In the genomic region with DNA sequence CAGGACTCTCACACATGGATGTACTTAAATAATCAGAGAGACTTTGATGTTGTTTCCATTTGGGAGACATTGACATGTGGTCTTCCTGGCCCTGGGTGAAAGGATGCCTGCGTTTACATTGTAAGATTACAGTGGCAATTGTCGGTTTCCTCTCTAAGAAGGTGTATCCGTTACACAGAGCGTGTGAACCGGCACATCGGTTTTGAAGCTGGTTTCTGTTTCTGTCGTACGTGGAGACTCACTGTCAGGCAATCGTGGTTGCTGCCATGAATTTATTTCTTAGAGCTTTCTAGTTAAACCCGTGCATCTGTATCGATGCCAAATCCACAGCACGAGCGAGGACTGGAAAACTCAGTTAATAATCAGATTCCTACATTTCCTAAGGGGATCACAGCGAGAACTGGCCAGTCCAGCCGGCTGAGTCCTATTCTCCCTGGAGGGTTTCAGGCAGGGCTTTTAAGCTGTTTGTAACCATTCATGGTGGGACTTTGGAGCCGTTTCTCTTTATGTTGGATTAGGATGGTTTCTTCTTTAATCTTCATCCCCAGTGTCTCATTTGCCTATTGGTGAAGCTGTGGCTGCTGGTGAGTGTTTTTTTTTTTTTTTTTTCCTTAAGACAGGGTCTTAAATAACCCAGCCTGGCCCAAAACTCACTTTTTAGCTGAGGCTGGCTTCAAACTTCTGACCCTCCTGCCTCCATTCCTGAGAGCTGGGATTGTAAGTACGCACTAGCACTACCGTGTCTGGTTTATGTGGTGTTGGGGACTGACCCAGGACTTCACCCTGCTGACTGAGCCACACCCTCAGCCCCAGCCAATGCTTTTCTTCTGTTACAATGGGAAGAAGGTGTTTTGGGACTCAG, we compare ENCODE assay signal across 8 mouse cellular contexts. TPM values are rescaled to one million over a fixed set of nuclear protein-coding genes. Genes with fewer than 3 reads are reported as not detected.
DNase-seq lines count a peak whose midpoint lies in the region; ATAC-seq and TF ChIP-seq lines count a peak whose summit lies in the region.

No protein-coding gene starts in this region.

- H3K4me3 ChIP-seq in hindbrain, embryonic 14.5 days (replicated peaks; ENCODE audit: low read length): no peak overlapping the region
- H3K4me3 ChIP-seq in hindbrain, embryonic 12.5 days: no peak overlapping the region
- H3K4me3 ChIP-seq in intestine, postnatal 0 days (ENCODE audit: low read depth, low read length): no peak overlapping the region

- TF ChIP-seq CTCF in intestine, postnatal 0 days (IDR thresholded peaks at IDR 0.05; ENCODE audit: low read depth): no peak

- DNase-seq in hindbrain, embryonic 14.5 days (ENCODE audit: low spot score): no peak
- DNase-seq in MN1 (ENCODE audit: low spot score): peak; percentile 38
- no peak for DNase-seq in testis, postnatal 10 days (ENCODE audit: low spot score)
- no peak for DNase-seq in layer of hippocampus, postnatal 10 days (ENCODE audit: low spot score in 2 of 2)
- no peak for DNase-seq in cerebellum, postnatal 14 days

- H3K4me2 ChIP-seq in hindbrain, embryonic 14.5 days (replicated peaks): peak overlapping the region; percentile 13; the same call in 1 of the 2 replicates
- no peak overlapping the region for H3K4me2 ChIP-seq in hindbrain, embryonic 12.5 days (replicated peaks)
- H3K4me2 ChIP-seq in intestine, postnatal 0 days (replicated peaks; ENCODE audit: low read depth): peak overlapping the region; percentile 41

- WGBS in hindbrain, embryonic 14.5 days: 76% methylated on average over 18 of the region's 18 CpGs
- WGBS in hindbrain, embryonic 12.5 days: 69% methylated on average over 18 of the region's 18 CpGs
- WGBS in intestine, postnatal 0 days: 52% methylated on average over 18 of the region's 18 CpGs

- 0 out of 2 replicates have a peak, but pooled peaks cover 4% of the 10 kb centered on the region for H3K4me1 ChIP-seq in hindbrain, embryonic 14.5 days (replicated peaks; ENCODE audit: control insufficient read depth, insufficient read depth, low read length)
- peaks cover 8% of the 10 kb centered on the region; the same call in 1 of the 2 replicates for H3K4me1 ChIP-seq in hindbrain, embryonic 12.5 days
- H3K4me1 ChIP-seq in intestine, postnatal 0 days (replicated peaks; ENCODE audit: control insufficient read depth, insufficient read depth, low read length): no peaks in the 10 kb centered on the region

- no peak for ATAC-seq in hindbrain, embryonic 14.5 days (ENCODE audit: low FRiP score)
- ATAC-seq in hindbrain, embryonic 12.5 days (ENCODE audit: low FRiP score): no peak
- no peak for ATAC-seq in intestine, postnatal 0 days
- ATAC-seq in neutrophil, adult 5-6 weeks (ENCODE audit: extremely low read depth, insufficient number of reproducible peaks, low FRiP score, poor library complexity, severe bottlenecking): peak; percentile 36; the same call in 1 of the 2 replicates

- no peak overlapping the region for H3K27ac ChIP-seq in hindbrain, embryonic 14.5 days
- no peak overlapping the region for H3K27ac ChIP-seq in hindbrain, embryonic 12.5 days
- no peak overlapping the region for H3K27ac ChIP-seq in intestine, postnatal 0 days (ENCODE audit: low read depth, low read length)

- no peaks in the 10 kb centered on the region for H3K36me3 ChIP-seq in hindbrain, embryonic 14.5 days (replicated peaks; ENCODE audit: control insufficient read depth, insufficient read depth)
- H3K36me3 ChIP-seq in hindbrain, embryonic 12.5 days: no peaks in the 10 kb centered on the region
- no peaks in the 10 kb centered on the region for H3K36me3 ChIP-seq in intestine, postnatal 0 days (ENCODE audit: control insufficient read depth, insufficient read depth)

- H3K27me3 ChIP-seq in hindbrain, embryonic 14.5 days (ENCODE audit: control insufficient read depth, insufficient read depth, low read length): no peaks in the 10 kb centered on the region
- no peaks in the 10 kb centered on the region for H3K27me3 ChIP-seq in hindbrain, embryonic 12.5 days
- 0 out of 2 replicates have a peak, but pooled peaks cover 4% of the 10 kb centered on the region for H3K27me3 ChIP-seq in intestine, postnatal 0 days (replicated peaks; ENCODE audit: control insufficient read depth, insufficient read depth, low read length)

- H3K9ac ChIP-seq in hindbrain, embryonic 14.5 days: no peak overlapping the region
- H3K9ac ChIP-seq in hindbrain, embryonic 12.5 days: no peak overlapping the region
- H3K9ac ChIP-seq in intestine, postnatal 0 days (ENCODE audit: low read depth, low read length): no peak overlapping the region

- H3K9me3 ChIP-seq in hindbrain, embryonic 14.5 days (ENCODE audit: control insufficient read depth, low read length): no peaks in the 10 kb centered on the region
- no peaks in the 10 kb centered on the region for H3K9me3 ChIP-seq in hindbrain, embryonic 12.5 days (replicated peaks)
- H3K9me3 ChIP-seq in intestine, postnatal 0 days (ENCODE audit: control insufficient read depth): no peaks in the 10 kb centered on the region

RNA-seq across cellular contexts. Expression of a gene that starts 26.1 kb away (rescaled TPM):
- polyA plus RNA-seq in hindbrain, embryonic 14.5 days (2014; fragmentation: Nextera tagmentation; extraction: Ambion mirVana): 0.43 and 0.68 TPM in 2 replicates
- polyA plus RNA-seq in hindbrain, embryonic 12.5 days (2016; fragmentation: Nextera tagmentation; extraction: Ambion mirVana): 2.9 and 3.4 TPM in 2 replicates
- polyA plus RNA-seq in intestine, postnatal 0 days (2015; fragmentation: Nextera tagmentation; extraction: Ambion mirVana): 5.3 and 6.1 TPM in 2 replicates
- total RNA-seq in neutrophil, adult 5-6 weeks (2017): 27.5 and 29.2 TPM in 2 replicates
- 1 to 10 TPM; 2.3 TPM for total RNA-seq in layer of hippocampus, postnatal 10 days (2021)

RNA-seq across cellular contexts. Expression of a gene that starts 31.2 kb away (rescaled TPM):
- 2.4 and 3.0 TPM in 2 replicates for polyA plus RNA-seq in hindbrain, embryonic 14.5 days (2014; fragmentation: Nextera tagmentation; extraction: Ambion mirVana)
- 6.1 and 17.5 TPM in 2 replicates for polyA plus RNA-seq in hindbrain, embryonic 12.5 days (2016; fragmentation: Nextera tagmentation; extraction: Ambion mirVana)
- 2.7 and 7.1 TPM in 2 replicates for polyA plus RNA-seq in intestine, postnatal 0 days (2015; fragmentation: Nextera tagmentation; extraction: Ambion mirVana)
- 3.8 and 5.7 TPM in 2 replicates for total RNA-seq in neutrophil, adult 5-6 weeks (2017)
- 1 to 10 TPM; 4.5 to 6.4 TPM for total RNA-seq in layer of hippocampus, postnatal 10 days (2021)

RNA-seq across cellular contexts. Expression of a gene that starts 31.3 kb away (rescaled TPM):
- 44.4 and 46.9 TPM in 2 replicates for polyA plus RNA-seq in hindbrain, embryonic 14.5 days (2014; fragmentation: Nextera tagmentation; extraction: Ambion mirVana)
- polyA plus RNA-seq in hindbrain, embryonic 12.5 days (2016; fragmentation: Nextera tagmentation; extraction: Ambion mirVana): 47.6 and 50.4 TPM in 2 replicates
- polyA plus RNA-seq in intestine, postnatal 0 days (2015; fragmentation: Nextera tagmentation; extraction: Ambion mirVana): 11.0 and 14.0 TPM in 2 replicates
- total RNA-seq in neutrophil, adult 5-6 weeks (2017): 28.5 and 39.0 TPM in 2 replicates
- total RNA-seq in layer of hippocampus, postnatal 10 days (2021): 10 to 100 TPM; 52.3 to 65.8 TPM
